Mouse (Mus musculus): ENCODE data around the gene Slc9a9.

DNA sequence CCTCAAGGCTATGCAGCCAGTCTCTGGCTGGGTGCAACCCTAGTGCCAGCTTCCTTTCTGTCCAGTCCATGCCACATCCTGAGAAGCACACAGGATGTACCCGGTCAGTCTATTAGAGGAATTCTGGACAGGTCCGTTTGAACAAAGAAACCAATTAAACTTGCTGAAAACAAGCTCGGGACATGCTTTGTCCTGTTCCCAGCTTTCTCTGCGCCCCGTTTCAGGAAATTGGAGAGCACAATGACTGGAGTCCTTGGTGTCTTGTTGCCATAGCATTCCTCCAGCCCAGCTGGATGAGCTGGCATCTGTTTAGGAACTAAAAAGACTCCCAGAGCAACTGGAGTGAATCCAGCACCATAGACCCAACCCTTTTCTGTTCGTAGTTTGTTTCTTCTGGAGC is 419.3 kb downstream of the Slc9a9 start:
- TF ChIP-seq ZMIZ1 (IDR thresholded peaks at IDR 0.05; ENCODE audit: low read depth, low read length) (no peak), NELFE (IDR thresholded peaks at IDR 0.05; ENCODE audit: low read depth, low read length) (no peak), CTCF (IDR thresholded peaks at IDR 0.05 in 2 of 3, conservative IDR thresholded peaks at IDR 0.05 in 1 of 3; ENCODE audit: control insufficient read depth in 1 of 3, insufficient read depth in 1 of 3, low read depth in 2 of 3, low read length in 3 of 3, poor library complexity in 1 of 3, severe bottlenecking in 1 of 3) (no peak), HCFC1 (IDR thresholded peaks at IDR 0.05; ENCODE audit: low read depth, low read length) (no peak), CHD2 (IDR thresholded peaks at IDR 0.05; ENCODE audit: low read length) (no peak), MYC (IDR thresholded peaks at IDR 0.05; ENCODE audit: low read depth, low read length) (no peak), POLR2AphosphoS5 (IDR thresholded peaks at IDR 0.05; ENCODE audit: borderline replicate concordance, low read depth, low read length) (no peak)

All from MEL (cell line).